Mouse (Mus musculus) liver, postnatal 0 days (tissue): ENCODE results near the gene Gtf2h3. TPM values are rescaled to one million over a fixed set of nuclear protein-coding genes. Genes with fewer than 3 reads are reported as not detected.
A peak's percentile ranks its signal among the peaks of the same experiment; 100 is the strongest.

Experiments
- ATAC-seq: fragments of 200-750 bp; cut with Nextera tagmentation; 2 replicates; pipeline ENCODE4 v1.8.0; 2017; ENCODE audit warnings: mild to moderate bottlenecking, moderate library complexity
- DNase-seq: peaks from one replicate; pipeline ENCODE4 v3.0.0-alpha.2; 2016
- H3K27ac ChIP-seq: fragments of 300-500 bp; sonication (generic); 2 replicates; pipeline ENCODE4 v1.5.1; 2014; ENCODE audit warnings: antibody characterized with exemption, moderate library complexity, mild to moderate bottlenecking, low read depth
- H3K27me3 ChIP-seq: fragments of 300-500 bp; sonication (generic); 2 replicates; pipeline ENCODE4 v1.6.1; 2014; ENCODE audit warnings: low read length, control low read depth, mixed read lengths; ENCODE audit not compliant: insufficient read depth
- H3K36me3 ChIP-seq: fragments of 300-500 bp; sonication (generic); replicated peaks from 2 replicates; pipeline ENCODE4 v1.6.1; 2014; ENCODE audit warnings: mild to moderate bottlenecking, control low read depth, low read length, moderate library complexity, mixed read lengths; ENCODE audit not compliant: insufficient read depth
- H3K4me1 ChIP-seq: fragments of 300-500 bp; sonication (generic); 2 replicates; pipeline ENCODE4 v1.6.1; 2014; ENCODE audit warnings: antibody characterized with exemption, mild to moderate bottlenecking, control low read depth; ENCODE audit not compliant: insufficient read depth
- H3K4me2 ChIP-seq: fragments of 300-500 bp; sonication (generic); 2 replicates; pipeline ENCODE4 v1.6.1; 2014; ENCODE audit warnings: low read depth, mild to moderate bottlenecking, low read length, moderate library complexity, mixed read lengths
- H3K4me3 ChIP-seq: fragments of 300-500 bp; sonication (generic); 2 replicates; pipeline ENCODE4 v1.5.1; 2014; ENCODE audit warnings: low read depth, low read length
- H3K9ac ChIP-seq: fragments of 300-500 bp; sonication (generic); replicated peaks from 2 replicates; pipeline ENCODE4 v1.6.1; 2014; ENCODE audit warnings: mild to moderate bottlenecking, moderate library complexity
- H3K9me3 ChIP-seq: fragments of 300-500 bp; sonication (generic); 2 replicates; pipeline ENCODE4 v1.6.1; 2016; ENCODE audit warnings: mild to moderate bottlenecking, control low read depth, low read length, mixed read lengths
- CTCF ChIP-seq: sonication (generic); IDR thresholded peaks from 2 replicates; pipeline ENCODE4 v1.5.1; 2016; ENCODE audit warnings: antibody characterized with exemption, low read depth
- EP300 ChIP-seq: IDR thresholded peaks from 2 replicates; pipeline ENCODE4 v1.6.1; 2016; ENCODE audit warnings: antibody characterized with exemption, low read depth, mild to moderate bottlenecking
- WGBS: fragments of 180-500 bp; shearing (Covaris S2); extraction: QIAGEN DNeasy Blood & Tissue Kit; methylation state at CpG from one replicate; pipeline ENCODE4 v1.1.7; 2014; ENCODE audit not compliant: insufficient replicate concordance; 5-methylcytosine and 5-hydroxymethylcytosine counted together
- polyA plus RNA-seq: library from polyadenylated mRNA; unstranded; fragments of >200 nt; fragmentation: Nextera tagmentation; extraction: Ambion mirVana; gene quantifications from 2 replicates; pipeline ENCODE4 v1.2.1, GENCODE M21; 2015

Gtf2h3 gene
- polyA plus RNA-seq, 1 experiment from 2014 or later, result 14.7 TPM

DNA sequence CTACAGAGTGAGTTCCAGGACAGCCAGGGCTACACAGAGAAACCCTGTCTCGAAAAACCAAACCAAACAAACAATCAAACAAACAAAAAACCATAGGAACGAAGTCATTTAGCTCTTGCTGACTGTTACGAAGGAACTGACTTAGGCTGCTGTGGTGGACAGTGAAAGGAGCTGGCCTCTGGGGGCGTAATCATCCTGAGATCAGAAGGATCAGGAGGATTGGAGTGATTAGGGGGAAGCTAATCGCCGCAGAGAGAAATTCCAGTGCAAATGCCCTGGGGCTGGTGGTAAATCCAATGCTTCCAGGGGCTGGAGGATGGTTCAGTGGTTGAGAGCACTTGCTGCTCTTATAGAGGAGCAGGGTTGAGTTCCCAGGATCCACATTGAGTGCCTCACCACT is 25.3 kb upstream of the Gtf2h3 start:
- Histone ChIP-seq H3K9me3 (no peaks in the 10 kb centered on the region), H3K27ac (no peak overlapping the region), H3K27me3 (no peaks in the 10 kb centered on the region), H3K4me3 (peak overlapping the region; percentile 95), H3K9ac (peak overlapping the region; percentile 84), H3K4me1 (peaks cover 14% of the 10 kb centered on the region), H3K36me3 (peaks cover 22% of the 10 kb centered on the region), H3K4me2 (peak overlapping the region; percentile 95)
- DNase-seq (no peak), ATAC-seq (no peak)
- TF ChIP-seq CTCF, result no peak
- no peak for TF ChIP-seq EP300
- 60% methylated on average over 6 of the region's 6 CpGs for WGBS

DNA sequence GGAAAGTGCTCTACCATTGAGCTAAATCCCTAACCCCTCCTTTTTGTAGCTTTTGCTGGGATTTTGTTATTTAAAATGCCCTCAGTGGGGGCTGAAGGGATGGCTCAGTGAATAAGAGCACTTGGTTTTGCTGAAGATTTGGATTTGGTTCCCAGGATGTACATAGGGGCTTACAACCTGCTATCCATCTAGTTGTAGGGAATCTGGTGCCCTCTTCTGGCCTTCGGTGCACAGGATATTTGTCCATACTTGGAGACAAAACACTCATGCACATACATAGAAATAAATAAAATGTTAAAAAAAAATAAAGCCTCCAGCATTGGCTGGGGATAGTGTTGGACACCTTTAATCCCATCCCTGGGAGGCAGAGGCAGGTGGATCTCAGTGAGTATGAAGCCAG is 23.8 kb upstream of the Gtf2h3 start:
- no peak overlapping the region for H3K27ac ChIP-seq
- peaks cover 29% of the 10 kb centered on the region for H3K36me3 ChIP-seq
- H3K4me3 ChIP-seq, result no peak overlapping the region
- no peaks in the 10 kb centered on the region for H3K9me3 ChIP-seq
- no peak overlapping the region for H3K9ac ChIP-seq
- H3K27me3 ChIP-seq, result no peaks in the 10 kb centered on the region
- DNase-seq (no peak), ATAC-seq (no peak)
- H3K4me1 ChIP-seq, result peaks cover 14% of the 10 kb centered on the region
- 72% methylated on average over 1 of the region's 1 CpGs for WGBS
- peak; percentile 56 for TF ChIP-seq CTCF
- no peak for TF ChIP-seq EP300
- H3K4me2 ChIP-seq, result no peak overlapping the region

DNA sequence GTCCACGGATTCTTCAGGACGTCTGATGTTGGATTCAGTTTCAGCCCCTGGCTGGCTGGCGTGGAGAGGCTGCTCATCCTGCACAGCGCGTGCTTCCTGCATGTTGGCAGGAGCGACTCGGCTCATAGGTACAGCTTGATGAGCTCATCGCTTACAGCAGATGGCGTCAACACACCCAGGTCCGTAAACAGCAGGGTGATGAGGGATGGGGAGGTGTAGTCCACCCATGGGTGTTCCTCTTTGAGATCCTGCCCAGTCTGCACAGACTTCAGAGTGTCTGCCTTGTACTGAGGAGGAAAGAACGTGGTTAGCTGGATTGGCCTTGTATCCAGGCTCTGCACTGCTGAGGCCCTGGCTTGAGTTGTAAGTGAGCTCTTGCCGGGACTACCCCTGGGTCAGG is 7.9 kb upstream of the Gtf2h3 start:
- H3K27ac ChIP-seq, result no peak overlapping the region
- H3K27me3 ChIP-seq, result no peaks in the 10 kb centered on the region
- no peak overlapping the region for H3K9ac ChIP-seq
- 82% methylated on average over 12 of the region's 12 CpGs for WGBS
- no peak overlapping the region for H3K4me2 ChIP-seq
- H3K36me3 ChIP-seq, result peaks cover 85% of the 10 kb centered on the region
- H3K4me1 ChIP-seq, result no peaks in the 10 kb centered on the region
- DNase-seq (no peak), ATAC-seq (no peak)
- H3K9me3 ChIP-seq, result no peaks in the 10 kb centered on the region
- no peak for TF ChIP-seq CTCF
- no peak for TF ChIP-seq EP300
- no peak overlapping the region for H3K4me3 ChIP-seq

DNA sequence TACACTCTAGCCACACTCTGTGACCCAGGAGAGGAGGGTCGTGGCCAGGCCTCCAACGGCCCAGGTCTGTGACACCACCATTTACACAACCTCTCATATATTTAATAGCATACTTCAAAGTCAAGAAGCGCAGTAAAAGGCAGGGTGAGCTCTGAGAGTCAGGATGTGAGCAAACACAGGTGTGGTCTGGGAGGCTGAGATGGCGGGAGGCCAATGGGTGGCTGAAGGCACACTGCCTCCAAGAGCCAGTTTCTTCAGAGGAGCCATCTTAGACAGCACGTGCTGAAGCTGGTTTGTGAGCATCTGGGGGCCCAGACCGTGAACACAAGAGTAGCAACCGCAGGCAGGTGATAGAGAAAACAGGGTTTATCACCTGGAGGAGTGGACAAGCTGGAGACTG is 3.5 kb upstream of the Gtf2h3 start:
- H3K9ac ChIP-seq, result no peak overlapping the region
- DNase-seq, result no peak
- no peak for ATAC-seq
- WGBS, result 87% methylated on average over 7 of the region's 7 CpGs
- peaks cover 65% of the 10 kb centered on the region for H3K36me3 ChIP-seq
- no peaks in the 10 kb centered on the region for H3K27me3 ChIP-seq
- peaks cover 13% of the 10 kb centered on the region for H3K4me1 ChIP-seq
- TF ChIP-seq CTCF, result no peak
- TF ChIP-seq EP300, result no peak
- no peak overlapping the region for H3K27ac ChIP-seq
- H3K4me3 ChIP-seq, result no peak overlapping the region
- no peak overlapping the region for H3K4me2 ChIP-seq
- no peaks in the 10 kb centered on the region for H3K9me3 ChIP-seq

- Histone ChIP-seq H3K4me2 (no peak overlapping the region), H3K4me3 (no peak overlapping the region), H3K27me3 (no peaks in the 10 kb centered on the region), H3K4me1 (peaks cover 17% of the 10 kb centered on the region), H3K9ac (no peak overlapping the region), H3K9me3 (no peaks in the 10 kb centered on the region), H3K27ac (no peak overlapping the region), H3K36me3 (peaks cover 9% of the 10 kb centered on the region)
- WGBS, result 55% methylated on average over 5 of the region's 5 CpGs
- TF ChIP-seq CTCF (no peak), EP300 (no peak)
- DNase-seq (peak; percentile 37), ATAC-seq (no peak)
These were observed 3.6 kb downstream of the Gtf2h3 start for GRCm38 (mm10) chr5:124582515-124582914.

GRCm38 (mm10) chr5:124592768-124593167 is 13.8 kb downstream of the Gtf2h3 start:
- Histone ChIP-seq H3K9me3 (no peaks in the 10 kb centered on the region), H3K4me3 (no peak overlapping the region), H3K9ac (no peak overlapping the region), H3K27me3 (no peaks in the 10 kb centered on the region), H3K36me3 (peaks cover 26% of the 10 kb centered on the region), H3K4me1 (no peaks in the 10 kb centered on the region), H3K4me2 (no peak overlapping the region), H3K27ac (no peak overlapping the region)
- TF ChIP-seq EP300, result no peak
- DNase-seq (no peak), ATAC-seq (no peak)
- WGBS, result 90% methylated on average over 3 of the region's 3 CpGs
